Mouse (Mus musculus): ENCODE measurements around the gene Cntn3.

GRCm38 (mm10) chr6:102421781-102422180, 151.1 kb downstream of the Cntn3 start:
- no peak for TF ChIP-seq CTCF (IDR thresholded peaks at IDR 0.05; ENCODE audit: low read depth)
- no peak for TF ChIP-seq EP300 (IDR thresholded peaks at IDR 0.05; ENCODE audit: low read depth)

Data from heart, postnatal 0 days (tissue).